In genomic region chr16:22431773-22432172, GRCm38 (mm10) we compare ENCODE assay signal across 26 mouse cellular contexts. TPM values are rescaled to one million over a fixed set of nuclear protein-coding genes. Genes with fewer than 3 reads are reported as not detected.
A peak's percentile ranks its signal among the peaks of the same experiment; 100 is the strongest.
DNase-seq lines count a peak whose midpoint lies in the region; ATAC-seq and TF ChIP-seq lines count a peak whose summit lies in the region.
"Had no signal": no experiment of that assay in that cellular context is flagged by ENCODE, and none has a peak within 500 bp of the region (broad histone marks: within the 10 kb centered on the region; RNA-seq: fewer than 3 reads in every experiment).

No protein-coding gene starts in this region.

- DNase-seq in lung, embryonic 14.5 days: no peak
- no peak for DNase-seq in lung, postnatal 4 days
- DNase-seq in G1E (ENCODE audit: low spot score): peak; percentile 40
- peak; percentile 17 for DNase-seq in splenic B cell, adult 2 months (ENCODE audit: low read depth, low spot score)
- DNase-seq in adrenal gland, adult 18-20 months (ENCODE audit: low spot score in 2 of 2): no peak
- DNase-seq in spleen, postnatal 10 days (ENCODE audit: low spot score in 2 of 2): no peak
- DNase-seq: adrenal gland, adult 2 months; cerebellum, adult 2 months; cerebellum, postnatal 36 days; gastrocnemius, postnatal 10 days; heart, adult 11 months; heart, postnatal 10 days; kidney, adult 2 months; layer of hippocampus, adult 9-11 months; left cerebral cortex, postnatal 4 days; thymus, postnatal 36 days had no signal

- H3K9me3 ChIP-seq in lung, embryonic 14.5 days (ENCODE audit: low read depth, low read length): no peaks in the 10 kb centered on the region
- H3K9me3 ChIP-seq in G1E (replicated peaks): no peaks in the 10 kb centered on the region
- no peaks in the 10 kb centered on the region for H3K9me3 ChIP-seq in hindbrain, embryonic 13.5 days
- H3K9me3 ChIP-seq: forebrain, embryonic 15.5 days; heart, embryonic 12.5 days; hindbrain, embryonic 12.5 days; limb, embryonic 15.5 days; midbrain, embryonic 12.5 days had no signal

- no peak for TF ChIP-seq CTCF in lung, embryonic 14.5 days (IDR thresholded peaks at IDR 0.05; ENCODE audit: low read depth)
- TF ChIP-seq CTCF in G1E (IDR thresholded peaks at IDR 0.05; ENCODE audit: low read depth, low read length): no peak

- 0 out of 2 replicates have a peak overlapping the region, but pooled peaks have one; percentile 18 for H3K4me3 ChIP-seq in lung, embryonic 14.5 days (ENCODE audit: low read depth, low read length)
- no peak overlapping the region for H3K4me3 ChIP-seq in G1E (ENCODE audit: low read depth, low read length)
- H3K4me3 ChIP-seq in hindbrain, embryonic 13.5 days: no peak overlapping the region
- H3K4me3 ChIP-seq: forebrain, embryonic 15.5 days; heart, embryonic 12.5 days; hindbrain, embryonic 12.5 days; left cerebral cortex, adult 2 months; limb, embryonic 15.5 days; midbrain, embryonic 12.5 days had no signal

- H3K4me1 ChIP-seq in lung, embryonic 14.5 days (ENCODE audit: insufficient read depth): peaks cover 8% of the 10 kb centered on the region
- H3K4me1 ChIP-seq in G1E (ENCODE audit: insufficient read depth, low read depth, low read length): peaks cover 24% of the 10 kb centered on the region
- H3K4me1 ChIP-seq in hindbrain, embryonic 13.5 days (replicated peaks): peaks cover 50% of the 10 kb centered on the region

- H3K27me3 ChIP-seq in lung, embryonic 14.5 days (ENCODE audit: insufficient read depth, low read length): no peaks in the 10 kb centered on the region
- no peaks in the 10 kb centered on the region for H3K27me3 ChIP-seq in G1E (ENCODE audit: insufficient read depth, low read length)
- peaks cover 1% of the 10 kb centered on the region; the same call in 1 of the 2 replicates for H3K27me3 ChIP-seq in splenic B cell, adult 2 months (ENCODE audit: control insufficient read depth, insufficient read depth, low read length, poor library complexity, severe bottlenecking)
- peaks cover 66% of the 10 kb centered on the region for H3K27me3 ChIP-seq in hindbrain, embryonic 13.5 days
- H3K27me3 ChIP-seq: heart, embryonic 12.5 days; limb, embryonic 15.5 days had no signal

- H3K4me2 ChIP-seq in lung, embryonic 14.5 days: peak overlapping the region; percentile 95
- H3K4me2 ChIP-seq in hindbrain, embryonic 13.5 days: no peak overlapping the region
- H3K4me2 ChIP-seq: forebrain, embryonic 15.5 days; heart, embryonic 12.5 days; hindbrain, embryonic 12.5 days; limb, embryonic 15.5 days; midbrain, embryonic 12.5 days had no signal

- H3K9ac ChIP-seq in lung, embryonic 14.5 days: peak overlapping the region; percentile 38
- no peak overlapping the region for H3K9ac ChIP-seq in hindbrain, embryonic 13.5 days
- H3K9ac ChIP-seq: forebrain, embryonic 15.5 days; heart, embryonic 12.5 days; hindbrain, embryonic 12.5 days; limb, embryonic 15.5 days; liver, embryonic 14.5 days; midbrain, embryonic 12.5 days had no signal

- peak overlapping the region; percentile 63; the same call in 1 of the 2 replicates for H3K27ac ChIP-seq in lung, embryonic 14.5 days (ENCODE audit: low read depth)
- H3K27ac ChIP-seq in hindbrain, embryonic 13.5 days: no peak overlapping the region
- H3K27ac ChIP-seq: forebrain, embryonic 15.5 days; hindbrain, embryonic 12.5 days; kidney, postnatal 0 days; left cerebral cortex, adult 2 months; limb, embryonic 15.5 days; liver, embryonic 14.5 days; midbrain, embryonic 12.5 days had no signal

- ATAC-seq in lung, embryonic 14.5 days (ENCODE audit: insufficient read depth): no peak
- peak; percentile 75 for ATAC-seq in G1E (ENCODE audit: extremely low read depth, insufficient number of reproducible peaks, low FRiP score, poor library complexity, severe bottlenecking)
- peak; percentile 19 to 20; a peak in 2 of 4 replicates for ATAC-seq in hematopoietic stem cell, adult 5-6 weeks (replicated peaks in 1 of 2; ENCODE audit: insufficient read depth in 1 of 2, low FRiP score in 2 of 2, low TSS enrichment in 1 of 2, low read depth in 1 of 2, poor library complexity in 2 of 2, severe bottlenecking in 2 of 2)
- no peak for ATAC-seq in hindbrain, embryonic 13.5 days (ENCODE audit: low FRiP score)
- ATAC-seq: forebrain, embryonic 15.5 days had no signal

- WGBS in lung, embryonic 14.5 days: 69% methylated on average over 12 of the region's 12 CpGs
- WGBS in hindbrain, embryonic 13.5 days: 92% methylated on average over 12 of the region's 12 CpGs

- peaks cover 48% of the 10 kb centered on the region; the same call in 1 of the 2 replicates for H3K36me3 ChIP-seq in lung, embryonic 14.5 days (ENCODE audit: insufficient read depth)
- H3K36me3 ChIP-seq in G1E (replicated peaks): peaks cover 58% of the 10 kb centered on the region
- H3K36me3 ChIP-seq in splenic B cell, adult 2 months (ENCODE audit: control insufficient read depth, insufficient read depth, low read length, poor library complexity, severe bottlenecking): no peaks in the 10 kb centered on the region
- no peaks in the 10 kb centered on the region for H3K36me3 ChIP-seq in hindbrain, embryonic 13.5 days
- H3K36me3 ChIP-seq: forebrain, embryonic 15.5 days; hindbrain, embryonic 12.5 days; limb, embryonic 15.5 days; midbrain, embryonic 12.5 days had no signal

RNA-seq across cellular contexts. Expression of gene Etv5, which starts 7.7 kb away (rescaled TPM):
- 222 and 242 TPM in 2 replicates for polyA plus RNA-seq in lung, embryonic 14.5 days (2014; fragmentation: Nextera tagmentation; extraction: Ambion mirVana)
- total RNA-seq in G1E (2014; fragmentation: Nextera tagmentation) (15.6 and 31.6 TPM in 2 replicates), G1E (2017) (15.2 and 18.0 TPM in 2 replicates)
- 84.7 and 97.9 TPM in 2 replicates for polyA plus RNA-seq in G1E (2012)
- 9.4 and 9.9 TPM in 2 replicates for total RNA-seq in hematopoietic stem cell, adult 5-6 weeks (2017)
- 10 to 100 TPM; 18.2 to 26.9 TPM for total RNA-seq in adrenal gland, adult 18-20 months (2021)
- 17.7 and 18.9 TPM in 2 replicates for polyA plus RNA-seq in hindbrain, embryonic 13.5 days (2015; fragmentation: Nextera tagmentation; extraction: Ambion mirVana)

Comparison
In these comparisons a context has a peak if more than half of its experiments do, and no peak if none do; other contexts are left out.
1. ATAC-seq: peak in G1E (single experiment) and hematopoietic stem cell, adult 5-6 weeks (2 of 2); none in lung, embryonic 14.5 days (single experiment) and hindbrain, embryonic 13.5 days (single experiment).
2. DNase-seq: peak in G1E (single experiment) and splenic B cell, adult 2 months (single experiment); none in lung, embryonic 14.5 days (single experiment), lung, postnatal 4 days (0 of 2), adrenal gland, adult 18-20 months (0 of 2) and spleen, postnatal 10 days (0 of 2).